Mouse (Mus musculus) heart, postnatal 0 days (tissue): ENCODE measurements around the gene Hipk2.

Source experiments
- CTCF ChIP-seq: IDR thresholded peaks from 2 replicates; pipeline ENCODE4 v1.5.1; 2016; ENCODE audit warnings: antibody characterized with exemption, control low read depth, low read depth
- EP300 ChIP-seq: IDR thresholded peaks from 2 replicates; pipeline ENCODE4 v1.6.1; 2016; ENCODE audit warnings: antibody characterized with exemption, low read depth

DNA sequence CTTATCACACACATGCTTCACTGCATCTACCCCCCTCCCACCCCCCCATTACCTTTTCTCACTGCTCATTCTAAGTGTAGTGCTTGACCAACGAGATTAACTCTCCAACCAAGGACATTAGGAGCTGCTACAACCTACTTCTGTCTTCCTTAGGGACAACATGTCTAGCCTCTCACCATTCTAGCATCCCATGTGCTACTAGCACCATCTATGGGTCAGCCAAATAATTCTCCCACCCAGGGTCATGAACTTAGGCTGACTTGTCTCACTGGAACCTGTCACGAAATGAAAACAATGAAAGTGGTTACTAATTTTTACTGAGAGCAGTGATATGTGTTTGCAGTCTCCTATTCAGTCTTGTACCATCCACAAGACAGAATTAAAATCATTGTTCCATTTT is 138.2 kb downstream of the Hipk2 start:
- TF ChIP-seq EP300, result no peak
- peak; percentile 40 for TF ChIP-seq CTCF
